Mouse (Mus musculus) adrenal gland, adult (tissue): Measurements from ENCODE around the gene Tirap.
A peak's percentile ranks its signal among the peaks of the same experiment; 100 is the strongest.

ENCODE experiments used
- DNase-seq, 2 experiments: peaks; one replicate each; pipeline ENCODE4 v3.0.0; 2022 to 2023; ENCODE audit warnings: low spot score in 1 of 2; ENCODE audit not compliant: inconsistent age in 2 of 2

Tirap gene

GRCm38 (mm10) chr9:35199772-35200471 lies at the start of gene Tirap, which contains the start of gene Srpr:
Tirap (minus strand) TSS chr9:35200291.
Srpr (plus strand) TSS chr9:35200175.
- DNase-seq = peak; percentile 93 to 98

GRCm38 (mm10) chr9:35249476-35249875 lies 49.4 kb upstream of the Tirap start:
- no peak for DNase-seq

- no peak for DNase-seq
These were observed 47.3 kb upstream of the Tirap start for GRCm38 (mm10) chr9:35247405-35247804.

GRCm38 (mm10) chr9:35239734-35240133 lies 39.6 kb upstream of the Tirap start:
- DNase-seq = no peak

- no peak for DNase-seq
These were observed 39.0 kb upstream of the Tirap start for GRCm38 (mm10) chr9:35238915-35239571.

GRCm38 (mm10) chr9:35238371-35238770 lies 38.3 kb upstream of the Tirap start:
- DNase-seq = no peak

- no peak for DNase-seq
These were observed 35.9 kb upstream of the Tirap start for GRCm38 (mm10) chr9:35235996-35236395.

GRCm38 (mm10) chr9:35228671-35229070 lies 28.6 kb upstream of the Tirap start:
- no peak for DNase-seq

- DNase-seq = no peak
These were observed 23.4 kb upstream of the Tirap start for GRCm38 (mm10) chr9:35223466-35223865.

GRCm38 (mm10) chr9:35217963-35218362 lies 17.9 kb upstream of the Tirap start:
- no peak for DNase-seq

- no peak for DNase-seq
These were observed 11.8 kb upstream of the Tirap start for GRCm38 (mm10) chr9:35211573-35212511.

GRCm38 (mm10) chr9:35210542-35211474 lies 10.7 kb upstream of the Tirap start, which contains the start of gene Foxred1:
Foxred1 (minus strand) TSS chr9:35211055.
- peak; percentile 99 to 100 for DNase-seq

- no peak for DNase-seq
These were observed 4.3 kb upstream of the Tirap start for GRCm38 (mm10) chr9:35204421-35204820.

GRCm38 (mm10) chr9:35203536-35203935 lies 3.4 kb upstream of the Tirap start:
- no peak for DNase-seq

GRCm38 (mm10) chr9:35200529-35201060 lies 504 bp upstream of the Tirap start:
- no peak for DNase-seq

GRCm38 (mm10) chr9:35198945-35199771 lies 933 bp downstream of the Tirap start:
- DNase-seq = no peak

- no peak for DNase-seq
These were observed 1.7 kb downstream of the Tirap start for GRCm38 (mm10) chr9:35198351-35198750.

GRCm38 (mm10) chr9:35197625-35198024 lies 2.5 kb downstream of the Tirap start:
- no peak for DNase-seq

- DNase-seq = no peak
These were observed 6.0 kb downstream of the Tirap start for GRCm38 (mm10) chr9:35194048-35194447.
